Mouse (Mus musculus) bone marrow, adult 2 months (tissue): ENCODE measurements at regions not wholly inside any gene's neighbourhood (a gene's known extent, or its start where the extent isn't known, plus 50 kb on each side); places are given as distances from the start of the nearest gene placed in this dataset.

Experiments
- CTCF ChIP-seq: fragments of 200-500 bp; IDR thresholded peaks from 2 replicates; pipeline ENCODE4 v1.5.1; 2011; ENCODE audit warnings: low read length, control low read depth; ENCODE audit not compliant: control insufficient read depth, insufficient read depth
- POLR2A ChIP-seq: fragments of 200-500 bp; IDR thresholded peaks from 2 replicates; pipeline ENCODE4 v1.6.1; 2011; ENCODE audit warnings: low read depth, mild to moderate bottlenecking, control low read depth, low read length, borderline replicate concordance; ENCODE audit not compliant: control insufficient read depth

- TF ChIP-seq CTCF (no peak), POLR2A (no peak)
Measured at GRCm38 (mm10) chr4:125880028-125880427, 144.3 kb upstream of the Csf3r start.
